Mouse (Mus musculus): ENCODE data around the gene Dcaf5.
A peak's percentile ranks its signal among the peaks of the same experiment; 100 is the strongest.

Gene Dcaf5

GRCm38 (mm10) chr12:80406650-80407049 is 29.8 kb downstream of the Dcaf5 start:
- peak; percentile 58 to 82 for DNase-seq

DNA sequence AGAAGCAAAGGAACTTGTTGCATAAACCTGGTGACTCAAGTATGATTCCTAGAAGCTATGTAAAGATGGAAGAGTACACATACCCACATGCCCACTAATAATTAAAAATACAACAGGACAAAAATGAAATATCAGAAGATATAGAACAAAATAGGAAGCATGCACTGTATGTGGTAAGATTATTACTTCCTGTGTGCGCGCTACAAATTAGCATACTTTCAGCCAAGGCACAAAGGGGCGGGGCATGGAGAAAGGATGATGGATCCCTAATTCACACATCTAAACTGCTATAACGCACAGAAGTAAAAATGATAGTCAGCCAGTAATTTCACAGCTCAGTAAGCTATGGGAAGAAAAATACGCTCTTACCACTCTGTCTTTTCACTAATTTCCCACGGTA is 32.3 kb downstream of the Dcaf5 start:
- DNase-seq = no peak

- DNase-seq = no peak
Measured at GRCm38 (mm10) chr12:80399147-80399546, 37.3 kb downstream of the Dcaf5 start.

GRCm38 (mm10) chr12:80396397-80396796 is 40.0 kb downstream of the Dcaf5 start:
- no peak for DNase-seq

DNA sequence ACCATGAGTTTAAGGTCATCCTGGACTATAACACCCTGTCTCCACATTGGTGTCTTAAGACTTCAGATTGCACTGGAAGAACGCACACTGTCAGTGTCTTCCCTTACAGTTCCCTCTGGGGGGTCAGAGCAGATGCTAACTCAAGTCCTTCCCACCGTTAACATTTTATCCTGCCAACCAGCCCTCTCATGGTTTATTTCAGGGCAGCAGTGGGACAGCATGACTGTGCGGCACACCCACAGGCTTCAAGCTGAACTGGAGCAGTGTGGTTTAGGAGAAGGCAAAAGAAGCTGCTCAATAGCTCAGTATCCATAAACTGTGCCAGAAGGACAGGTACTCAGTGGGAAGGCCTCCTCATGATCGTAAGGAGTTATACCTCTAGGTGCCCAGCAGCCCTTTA is 41.1 kb downstream of the Dcaf5 start:
- no peak for DNase-seq

GRCm38 (mm10) chr12:80394045-80394444 is 42.4 kb downstream of the Dcaf5 start:
- peak; percentile 44 to 70 for DNase-seq

DNA sequence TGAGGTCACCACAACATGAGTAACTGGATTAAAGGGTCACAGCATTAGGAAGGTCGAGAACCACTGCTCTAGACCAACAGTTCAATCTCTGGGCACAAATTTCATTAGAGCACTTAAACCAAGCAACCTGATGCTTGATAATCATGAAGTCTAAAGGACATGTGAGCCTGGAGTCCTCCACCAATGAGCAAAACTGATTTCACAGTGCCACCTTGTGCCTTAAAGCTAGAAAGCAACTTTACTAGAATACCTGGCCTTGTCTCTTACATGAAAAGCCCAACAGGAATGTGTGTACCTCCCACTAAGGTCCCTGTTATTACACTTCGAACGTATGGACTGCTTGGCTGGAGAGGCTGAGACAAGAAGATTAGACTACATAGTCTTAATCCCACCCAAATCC is 47.0 kb downstream of the Dcaf5 start:
- peak; percentile 24 to 38 for DNase-seq

- DNase-seq = no peak
Measured at GRCm38 (mm10) chr12:80387326-80387725, 49.1 kb downstream of the Dcaf5 start.

- DNase-seq = no peak
Measured at GRCm38 (mm10) chr12:80385361-80385760, 51.0 kb downstream of the Dcaf5 start.

DNA sequence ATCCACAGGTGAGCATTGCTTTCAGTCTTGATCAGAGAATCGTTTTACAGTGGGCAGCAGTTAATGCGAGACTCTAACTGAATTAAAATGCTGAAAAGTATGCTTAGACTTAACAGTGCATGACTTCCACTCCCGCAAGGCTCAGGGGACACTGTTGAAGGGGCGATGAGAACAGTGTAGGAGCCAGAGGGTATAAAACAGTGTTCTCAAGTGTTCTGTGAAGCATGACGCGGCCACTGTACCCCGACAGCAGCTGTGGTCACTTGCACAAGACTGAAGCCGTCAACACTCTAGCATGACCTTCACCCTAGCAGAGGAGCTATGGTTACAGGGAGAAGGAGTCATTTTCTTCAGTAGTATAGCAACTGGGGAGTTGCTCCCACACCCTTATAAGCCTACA is 52.9 kb downstream of the Dcaf5 start:
- DNase-seq = no peak

GRCm38 (mm10) chr12:80382794-80383193 is 53.6 kb downstream of the Dcaf5 start:
- DNase-seq = no peak

DNA sequence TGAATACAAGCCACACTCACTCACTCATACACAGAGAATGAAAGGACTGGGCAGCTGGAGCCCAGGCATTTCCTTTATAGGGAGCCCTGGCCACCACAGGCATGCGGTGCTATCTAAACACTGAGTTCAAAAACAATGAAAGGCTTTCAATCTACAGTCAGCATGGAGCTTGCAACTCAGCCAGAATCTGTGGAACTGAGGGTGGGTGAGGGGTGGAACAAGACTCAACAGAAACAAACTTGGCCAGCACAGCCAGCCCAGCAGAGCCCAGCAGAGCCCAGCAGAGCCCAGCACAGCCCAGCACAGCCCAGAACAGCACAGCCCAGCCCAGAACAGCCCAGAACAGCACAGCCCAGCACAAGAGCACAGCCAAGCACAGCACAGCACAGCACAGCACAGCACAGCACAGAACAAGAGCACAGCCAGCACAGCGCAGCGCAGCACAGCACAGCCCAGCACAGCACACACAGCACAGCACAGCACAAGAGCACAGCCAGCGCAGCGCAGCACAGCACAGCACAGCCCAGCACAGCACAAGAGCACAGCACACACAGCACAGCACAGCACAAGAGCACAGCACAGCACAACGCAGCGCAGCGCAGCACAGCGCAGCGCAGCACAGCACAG is 56.5 kb downstream of the Dcaf5 start:
- DNase-seq = peak; percentile 10 to 28

DNA sequence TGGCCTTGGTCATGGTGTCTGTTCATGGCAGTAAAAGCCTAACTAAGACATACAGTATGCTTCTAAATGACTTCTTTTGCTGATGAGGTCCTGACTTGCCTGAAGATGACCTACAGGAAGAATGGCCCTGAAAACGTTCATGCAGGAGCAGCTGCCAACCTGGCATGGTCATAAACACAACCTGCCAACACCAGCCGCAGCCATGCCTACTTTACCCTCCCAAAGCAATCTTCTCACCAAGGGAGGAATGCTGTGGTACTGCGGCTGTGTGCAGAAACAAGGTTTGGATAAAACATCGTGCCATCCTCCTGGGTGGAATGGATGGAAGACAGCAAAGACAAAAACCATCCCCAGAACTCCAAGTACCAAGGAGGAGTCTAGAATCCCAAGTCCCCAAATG is 57.0 kb downstream of the Dcaf5 start:
- peak; percentile 63 for DNase-seq

DNA sequence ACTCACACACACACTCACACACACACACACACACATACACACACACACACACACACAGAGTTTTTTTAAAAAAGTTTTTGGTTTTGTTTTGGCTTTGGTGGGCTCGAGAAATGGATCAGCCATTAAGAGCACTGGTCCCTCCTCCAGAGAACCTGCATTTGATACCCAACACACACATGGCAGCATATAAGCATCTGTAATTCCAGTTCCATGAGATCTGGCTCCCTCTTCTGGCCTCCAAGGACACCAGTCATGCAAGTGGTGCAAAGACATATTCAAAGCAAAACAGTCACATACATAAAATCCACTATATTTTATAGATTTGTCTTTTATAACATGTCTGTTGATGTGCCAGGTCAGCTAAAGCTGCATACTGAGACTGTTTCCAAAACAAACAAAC is 58.8 kb downstream of the Dcaf5 start:
- DNase-seq = peak in 1 of 2 experiments; percentile 29

GRCm38 (mm10) chr12:80375721-80376120 is 60.7 kb downstream of the Dcaf5 start:
- no peak for DNase-seq

DNA sequence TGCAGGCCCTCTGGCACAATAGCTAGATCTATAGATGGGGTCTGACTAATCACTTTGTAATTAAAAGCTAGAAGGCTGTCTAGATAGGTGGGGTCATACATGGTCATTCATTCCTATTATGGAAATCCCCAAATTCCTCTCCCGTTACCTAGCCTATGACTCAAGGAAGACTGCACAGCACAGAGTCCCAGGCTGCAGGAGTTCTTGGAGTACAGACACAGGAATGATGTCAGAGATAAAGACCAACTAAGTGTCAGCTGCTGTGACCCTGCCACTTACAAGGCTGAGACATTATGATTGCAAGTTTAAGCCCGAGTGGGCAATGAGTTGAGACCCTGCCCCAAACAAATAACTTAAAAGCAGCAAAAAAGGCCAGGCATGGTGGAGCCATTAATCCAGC is 61.7 kb downstream of the Dcaf5 start:
- DNase-seq = no peak

- peak; percentile 55 to 62 for DNase-seq
Measured at GRCm38 (mm10) chr12:80372946-80373345, 63.5 kb downstream of the Dcaf5 start.

DNA sequence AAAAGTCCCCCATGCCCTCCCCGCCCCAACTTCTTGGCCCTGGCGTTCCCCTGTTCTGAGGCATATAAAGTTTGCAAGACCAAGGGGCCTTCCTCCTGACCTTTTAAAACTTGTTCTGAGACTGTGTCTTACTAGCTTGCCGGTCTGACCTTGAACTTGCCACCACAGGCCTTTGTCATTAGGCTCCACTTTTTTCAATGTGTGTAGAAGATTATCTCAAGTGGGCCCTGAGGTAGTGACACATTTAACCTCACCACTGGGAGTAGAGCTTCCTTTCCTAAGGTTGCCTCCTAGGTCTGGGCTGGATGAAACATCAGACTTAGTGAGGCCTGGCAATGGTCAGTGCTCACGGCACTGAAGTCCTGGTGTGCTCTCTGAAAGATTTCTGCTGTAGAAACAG is 69.2 kb downstream of the Dcaf5 start:
- no peak for DNase-seq

- DNase-seq = peak; percentile 20 to 53
Measured at GRCm38 (mm10) chr12:80366004-80366480, 70.4 kb downstream of the Dcaf5 start.

- DNase-seq = no peak
Measured at GRCm38 (mm10) chr12:80365345-80365744, 71.1 kb downstream of the Dcaf5 start.

DNA sequence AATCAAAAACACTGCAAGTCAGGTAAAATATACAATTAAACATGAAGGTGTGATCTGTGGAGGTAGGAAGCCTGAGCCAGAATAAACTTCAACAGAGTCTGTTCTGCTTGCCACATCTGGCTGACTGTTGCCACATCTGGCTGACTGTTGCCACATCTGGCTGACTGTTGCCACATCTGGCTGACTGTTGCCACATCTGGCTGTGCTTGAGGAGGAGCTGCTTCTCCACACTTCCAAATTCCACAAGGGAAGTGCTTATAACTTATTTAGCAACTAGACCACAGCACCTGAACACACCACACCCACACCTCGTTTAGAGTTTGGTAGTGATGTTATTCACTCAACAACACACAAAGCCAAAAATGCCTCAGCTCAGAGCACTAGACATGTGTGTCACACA is 74.7 kb downstream of the Dcaf5 start:
- no peak for DNase-seq

DNA sequence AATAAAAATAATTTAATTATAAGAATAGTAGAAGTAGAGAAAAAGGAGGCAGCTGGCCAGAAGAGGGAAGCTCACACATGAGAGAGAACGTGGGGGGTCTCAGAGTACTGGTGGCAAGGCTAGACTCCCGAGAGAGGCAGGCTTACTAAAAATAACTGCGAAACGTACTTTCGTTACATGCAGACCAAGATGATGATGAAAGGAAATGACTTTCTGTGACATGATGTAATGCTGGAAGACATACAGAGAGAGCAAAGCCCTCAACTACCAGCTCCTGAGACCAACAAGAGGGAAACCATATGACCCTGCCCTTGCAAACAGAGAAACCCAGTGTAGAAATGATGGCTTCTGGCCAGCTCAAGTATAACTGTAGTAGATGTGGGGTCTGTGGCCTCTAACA is 76.1 kb downstream of the Dcaf5 start:
- no peak for DNase-seq

- DNase-seq = no peak
Measured at GRCm38 (mm10) chr12:80344777-80345231, 91.6 kb downstream of the Dcaf5 start.

- DNase-seq = no peak
Measured at GRCm38 (mm10) chr12:80340936-80341335, 95.5 kb downstream of the Dcaf5 start.

- DNase-seq = no peak
Measured at GRCm38 (mm10) chr12:80334162-80334561, 102.2 kb downstream of the Dcaf5 start.

Data from cerebellum, postnatal 14 days (tissue).